Mouse (Mus musculus) cerebellum, adult (tissue): ENCODE measurements around the gene Tgfbr1.

ENCODE experiments used
- ATAC-seq: cut with Nextera tagmentation; 2 replicates; pipeline ENCODE4 v1.9.2; 2017; ENCODE audit warnings: mild to moderate bottlenecking, moderate library complexity, mixed read lengths; ENCODE audit not compliant: insufficient number of reproducible peaks, low FRiP score, low TSS enrichment

Gene Tgfbr1

GRCm38 (mm10) chr4:47352803-47353388 lies at the start of gene Tgfbr1:
Gene Tgfbr1 (plus strand): TSS chr4:47353222.
- peak; percentile 77 for ATAC-seq

DNA sequence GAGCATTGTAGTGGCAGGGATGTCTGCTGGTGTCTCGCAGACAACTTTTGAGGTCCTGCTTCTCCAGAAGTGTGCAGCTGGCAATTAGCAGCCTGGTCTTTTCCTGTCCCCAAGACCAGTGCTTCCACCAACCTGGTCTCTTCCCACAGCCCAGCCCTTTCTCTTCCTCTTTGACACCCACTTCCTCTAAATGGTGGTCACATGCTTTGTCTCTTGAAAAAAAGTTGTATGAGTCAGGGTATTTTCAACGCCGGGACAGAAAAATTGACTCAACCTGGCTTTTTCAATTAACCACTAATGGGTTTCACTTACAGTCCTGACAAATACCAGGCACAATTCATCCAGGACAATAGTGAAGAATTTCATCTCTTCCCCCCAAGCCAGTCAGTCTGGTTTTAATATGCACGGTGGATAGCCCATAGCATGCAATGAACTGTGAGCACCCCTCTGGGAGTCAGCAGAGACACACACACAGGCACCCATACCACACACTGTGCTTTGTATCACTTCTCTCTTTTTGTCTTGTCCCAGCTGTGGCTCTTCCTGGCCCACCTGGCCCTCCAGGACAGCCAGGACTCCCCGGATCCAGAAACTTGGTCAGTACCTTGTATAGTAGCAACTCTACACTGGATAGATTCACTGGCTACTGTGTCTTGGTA lies 49.6 kb upstream of the Tgfbr1 start:
- no peak for ATAC-seq

DNA sequence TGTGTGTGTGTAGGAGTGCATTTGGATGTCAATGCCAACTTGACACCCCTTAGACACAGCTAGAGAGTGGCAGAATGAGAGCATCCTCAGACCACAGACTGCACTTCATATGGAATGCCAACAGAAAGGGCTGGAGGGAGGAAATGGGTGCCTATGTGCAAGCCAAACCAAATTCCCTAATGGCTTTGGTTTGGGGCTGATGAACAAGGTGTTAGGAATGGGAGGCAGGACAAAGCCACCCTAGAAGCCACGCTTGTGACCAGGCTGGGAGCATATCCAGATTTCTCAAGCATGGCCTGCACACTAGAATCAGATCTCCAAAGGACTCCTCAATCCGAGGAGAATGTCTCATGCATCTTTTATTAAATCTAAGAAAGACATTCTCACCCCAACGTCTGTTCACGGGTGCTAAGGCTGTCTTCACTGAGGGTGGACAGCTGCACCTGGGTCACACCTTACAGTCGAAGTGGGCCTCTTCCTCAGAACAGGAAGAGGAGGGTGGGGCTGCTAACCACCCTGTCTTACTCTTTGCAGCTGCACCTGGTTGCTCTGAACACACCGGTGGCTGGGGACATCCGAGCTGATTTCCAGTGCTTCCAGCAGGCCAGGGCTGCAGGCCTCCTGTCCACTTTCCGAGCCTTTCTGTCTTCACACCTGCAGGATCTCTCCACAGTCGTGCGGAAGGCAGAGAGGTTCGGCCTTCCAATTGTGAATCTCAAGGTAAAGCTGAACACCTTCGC lies 43.0 kb upstream of the Tgfbr1 start:
- ATAC-seq = no peak

DNA sequence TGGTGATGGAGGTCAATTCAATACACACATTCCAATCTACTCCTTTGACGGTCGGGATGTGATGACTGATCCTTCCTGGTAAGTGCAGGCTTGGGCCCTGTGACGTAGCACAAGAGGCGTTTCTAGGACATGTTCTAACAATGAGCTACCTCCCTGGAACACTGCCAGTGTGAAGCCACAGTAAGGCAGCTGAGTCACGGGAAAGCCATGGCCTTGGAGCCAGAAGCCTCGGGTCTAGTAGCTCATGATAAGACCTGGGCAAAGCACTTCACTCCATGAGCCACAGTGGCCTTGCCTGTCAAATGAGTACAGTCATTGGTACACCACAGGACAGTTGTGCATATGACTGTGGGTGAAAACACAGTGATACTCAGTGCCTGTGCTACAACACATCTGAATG lies 42.2 kb upstream of the Tgfbr1 start:
- ATAC-seq = no peak

DNA sequence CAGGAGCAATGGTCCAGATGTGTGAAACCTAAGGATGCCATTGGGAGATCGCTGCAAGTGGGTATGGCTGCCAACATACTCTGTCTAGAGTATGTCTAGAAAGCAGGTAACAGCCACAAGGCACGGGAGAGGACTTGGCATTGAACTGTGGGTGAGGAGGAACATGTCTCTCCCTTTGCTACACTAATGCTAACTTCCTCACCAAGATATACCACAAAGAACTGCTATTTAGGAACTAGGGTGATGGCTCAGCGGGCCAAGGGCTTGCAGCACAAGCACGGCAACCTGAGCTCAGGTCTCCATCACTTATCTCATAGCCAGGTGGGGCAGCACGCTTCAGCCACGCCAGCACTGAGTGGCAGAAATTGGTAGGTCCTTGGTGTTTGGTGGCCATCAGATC lies 41.6 kb upstream of the Tgfbr1 start:
- ATAC-seq = no peak

GRCm38 (mm10) chr4:47311929-47312328 lies 41.1 kb upstream of the Tgfbr1 start:
- no peak for ATAC-seq

DNA sequence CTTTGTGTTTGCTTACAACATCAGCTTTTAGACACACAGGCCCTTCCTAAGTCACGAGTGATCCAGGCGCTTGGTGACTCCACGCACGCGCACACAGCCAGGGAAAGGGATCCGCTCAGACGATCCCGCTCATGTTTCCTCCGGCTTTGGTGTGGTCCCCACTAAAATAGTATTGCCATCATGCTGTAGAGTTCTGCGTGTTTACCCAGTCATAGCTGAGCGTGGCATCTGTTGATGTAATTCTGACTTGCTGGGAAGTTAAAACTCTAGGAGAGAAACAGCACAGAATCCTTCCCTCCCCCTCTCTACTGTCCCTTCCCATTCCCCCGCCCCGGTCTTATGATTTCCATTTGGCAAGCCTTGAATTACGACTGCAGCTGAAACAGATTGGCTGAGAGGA lies 40.3 kb upstream of the Tgfbr1 start:
- ATAC-seq = no peak

DNA sequence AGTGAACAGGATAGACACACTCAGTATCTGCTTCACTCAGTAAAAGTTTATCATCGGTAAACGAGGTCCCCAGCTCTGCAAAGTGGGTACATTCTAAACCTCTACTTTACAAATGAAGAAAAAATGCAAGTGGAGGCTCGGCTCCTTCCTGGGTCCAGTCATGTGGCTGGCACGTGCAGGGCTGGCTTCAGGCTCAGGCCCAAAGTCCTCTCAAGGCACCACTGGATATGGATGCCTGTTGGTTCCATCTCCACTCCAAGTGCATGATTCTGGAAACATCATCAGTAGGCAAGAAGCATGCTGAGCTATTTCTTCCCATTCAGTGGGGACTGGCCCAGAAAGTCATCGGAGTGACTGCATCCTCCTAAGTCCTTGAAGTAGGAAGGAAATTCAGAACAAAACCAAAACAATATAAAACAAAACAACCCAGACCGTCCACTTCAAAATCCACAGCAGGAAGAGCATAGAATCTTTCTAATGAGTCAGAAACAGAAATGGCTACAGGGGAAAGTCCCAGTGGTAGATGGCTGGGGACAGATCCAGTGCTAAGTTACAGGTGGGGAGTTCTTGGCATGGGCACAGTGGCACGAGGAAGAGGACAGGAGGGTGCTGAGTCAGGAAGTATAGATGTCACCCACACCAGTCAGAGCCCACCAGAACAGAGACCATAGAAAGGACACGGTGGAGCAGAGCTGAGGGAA lies 39.2 kb upstream of the Tgfbr1 start:
- ATAC-seq = no peak

- ATAC-seq = no peak
These were observed 37.6 kb upstream of the Tgfbr1 start for GRCm38 (mm10) chr4:47315458-47315857.

DNA sequence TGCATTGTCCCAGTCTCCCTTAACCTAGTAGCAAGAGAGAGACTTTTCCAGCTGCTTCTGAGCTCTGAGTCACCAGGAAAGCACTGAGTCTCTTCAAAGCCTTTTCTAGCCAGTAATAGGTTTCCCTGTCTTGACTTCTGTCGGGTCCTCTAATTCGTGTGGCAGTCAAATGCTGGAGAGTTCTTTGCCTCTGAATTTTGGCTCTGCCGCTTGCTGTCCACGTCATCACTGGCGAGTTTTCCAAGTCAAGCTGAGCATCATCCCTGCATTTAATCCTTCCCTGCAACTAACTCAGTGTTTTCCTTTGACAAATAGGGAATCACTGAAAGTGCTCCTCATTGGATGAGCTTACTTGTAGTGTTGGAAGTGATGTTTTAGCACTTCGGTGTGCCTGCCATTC lies 36.6 kb upstream of the Tgfbr1 start:
- ATAC-seq = no peak

GRCm38 (mm10) chr4:47319561-47320321 lies 33.3 kb upstream of the Tgfbr1 start:
- ATAC-seq = no peak

GRCm38 (mm10) chr4:47322315-47322714 lies 30.7 kb upstream of the Tgfbr1 start:
- ATAC-seq = no peak

DNA sequence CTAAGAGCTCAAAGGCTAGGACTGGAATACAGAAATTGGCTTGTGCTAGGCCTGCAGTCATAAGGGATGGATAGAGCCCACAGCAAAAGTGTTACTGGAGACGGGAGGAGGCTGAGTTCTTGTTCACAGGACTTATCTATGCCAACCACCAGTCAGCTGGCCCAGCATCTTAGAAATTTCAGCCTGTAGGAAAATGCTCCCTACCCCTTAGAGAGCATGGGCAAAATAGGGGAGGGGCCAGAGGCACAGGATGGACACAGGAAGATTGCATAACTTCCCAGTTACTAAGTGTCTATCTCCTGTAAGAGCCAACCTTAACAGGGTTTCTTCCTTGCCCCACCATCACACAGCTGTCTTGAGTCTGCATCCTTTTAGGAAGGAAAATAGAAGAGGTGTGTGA lies 28.8 kb upstream of the Tgfbr1 start:
- ATAC-seq = no peak

DNA sequence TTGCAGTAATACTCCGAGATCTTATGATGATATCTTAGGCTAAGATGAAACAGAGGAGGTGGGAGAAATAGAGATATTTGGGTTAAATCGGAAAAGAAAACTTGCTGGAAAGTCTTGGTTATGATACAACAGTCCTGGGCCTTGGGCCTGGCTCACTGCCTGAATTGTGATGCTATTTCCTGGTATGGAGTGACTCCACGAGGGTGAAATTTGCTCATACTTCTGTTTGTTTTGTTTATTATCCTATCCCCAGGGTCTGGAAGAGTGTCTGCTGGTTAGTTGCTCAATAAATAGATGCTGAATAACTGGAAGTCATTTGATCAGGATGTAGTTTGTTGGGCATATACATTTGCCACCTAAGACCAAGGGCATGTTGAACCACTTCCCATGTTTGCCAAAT lies 25.2 kb upstream of the Tgfbr1 start:
- ATAC-seq = no peak

- no peak for ATAC-seq
These were observed 23.7 kb upstream of the Tgfbr1 start for GRCm38 (mm10) chr4:47329285-47329684.

DNA sequence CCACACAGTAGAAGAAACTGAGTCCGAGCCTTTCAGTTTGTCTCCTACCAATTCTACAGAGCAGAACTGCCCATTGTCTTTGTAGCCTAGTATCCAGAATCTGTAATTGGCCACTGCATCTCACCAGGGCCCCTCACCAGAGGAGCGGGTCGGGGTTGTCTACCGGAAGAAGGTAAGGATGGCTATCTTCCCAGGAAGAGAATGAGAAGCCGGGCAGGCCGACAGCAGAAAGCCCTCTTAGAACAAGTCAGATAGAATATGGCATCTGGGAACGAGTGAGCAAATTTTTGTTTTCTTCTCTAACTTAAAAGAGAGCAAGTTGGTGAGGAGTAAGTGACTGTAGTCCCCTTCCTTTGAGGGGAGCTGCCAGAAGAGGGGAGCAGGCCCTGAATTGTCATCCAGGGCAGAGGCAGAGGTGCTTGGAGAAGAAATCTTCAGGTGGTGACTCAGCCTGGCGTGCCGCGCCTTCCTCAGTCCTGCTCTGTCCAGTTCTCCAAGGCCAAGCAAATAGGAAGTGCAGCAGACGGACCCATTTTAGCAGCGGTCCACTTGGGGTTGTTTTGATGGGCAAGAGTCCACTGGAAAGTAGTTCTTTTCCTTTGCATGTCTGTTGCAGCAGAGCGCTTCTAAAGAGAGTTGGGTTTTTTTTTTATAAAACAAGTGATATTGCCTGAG lies 22.5 kb upstream of the Tgfbr1 start:
- ATAC-seq = no peak

DNA sequence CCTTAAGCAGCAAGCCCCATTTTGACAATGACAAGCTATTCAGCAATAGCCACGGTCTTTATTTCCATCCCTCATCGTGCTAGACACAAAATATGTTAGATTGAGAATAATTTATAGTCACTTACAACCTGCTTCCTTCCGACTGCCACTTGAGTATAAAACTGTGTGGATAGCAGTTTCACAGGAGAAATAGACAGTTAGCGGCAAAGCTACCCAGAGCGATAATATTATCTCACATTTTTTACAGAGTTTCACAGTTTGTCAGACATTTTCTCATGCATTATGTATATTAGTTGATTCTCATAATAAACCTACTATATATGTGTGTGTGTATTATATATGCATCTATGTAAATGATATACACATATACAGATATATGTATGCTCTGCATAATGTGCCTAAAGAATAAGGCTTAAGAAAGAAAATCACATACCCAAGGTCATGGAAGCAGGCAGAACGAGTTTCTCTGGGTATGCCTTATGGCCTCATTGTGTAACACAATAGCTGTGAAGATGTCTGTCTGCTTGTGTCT lies 20.1 kb upstream of the Tgfbr1 start:
- no peak for ATAC-seq

DNA sequence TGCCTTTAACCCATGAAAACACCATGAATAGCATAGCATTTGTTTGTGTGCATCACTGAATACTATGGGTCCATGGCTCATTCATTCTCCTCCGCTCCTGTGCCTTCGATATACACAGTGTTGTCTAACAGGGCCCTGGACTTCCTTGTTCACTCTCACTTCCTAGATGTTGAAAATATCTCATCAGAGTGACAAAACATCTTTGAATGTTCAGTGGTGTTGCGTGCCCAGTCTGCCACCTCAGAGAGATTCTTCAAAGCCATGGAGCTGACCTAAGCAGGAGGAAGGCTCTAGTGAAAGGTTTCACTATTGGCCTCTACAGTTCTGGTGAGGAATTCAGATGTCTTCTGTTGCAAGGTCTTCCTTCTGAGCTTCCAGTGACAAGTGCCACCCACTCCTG lies 19.5 kb upstream of the Tgfbr1 start:
- ATAC-seq = no peak

DNA sequence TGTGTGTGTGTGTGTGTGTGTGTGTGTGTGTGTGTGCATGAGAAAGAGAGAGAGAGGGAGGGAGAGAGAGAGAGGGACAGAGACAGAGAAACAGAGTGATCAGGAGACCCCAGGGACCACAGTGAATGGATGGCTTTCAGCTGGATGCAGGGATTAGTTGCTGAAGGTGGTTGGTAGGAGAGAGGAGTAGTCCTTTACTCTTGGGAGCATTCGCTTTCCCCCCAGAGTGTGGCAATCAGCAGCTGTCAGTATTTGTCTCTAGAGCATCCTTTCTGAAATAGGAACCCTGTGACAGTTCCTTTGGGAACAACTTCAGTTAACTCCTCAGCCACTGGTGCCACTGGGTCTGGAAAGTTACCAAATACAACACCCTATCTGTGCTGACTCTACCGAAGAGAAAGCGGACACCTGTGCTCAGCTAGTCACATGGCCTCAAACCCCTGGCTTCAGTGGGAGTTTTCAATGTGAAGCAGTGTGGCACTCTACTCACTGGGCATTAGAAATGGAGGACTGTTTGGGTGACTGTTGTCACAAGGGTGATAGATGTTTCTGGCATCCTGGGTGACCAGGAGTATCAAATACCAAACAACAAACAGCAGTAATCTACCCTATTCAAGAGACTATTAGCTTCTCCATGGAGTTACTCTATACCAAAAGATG lies 16.0 kb upstream of the Tgfbr1 start:
- no peak for ATAC-seq
